Mouse (Mus musculus): ENCODE results near the gene Senp2.

GRCm38 (mm10) chr16:22091255-22091783 lies 82.0 kb downstream of the Senp2 start:
- TF ChIP-seq CTCF (IDR thresholded peaks at IDR 0.05; ENCODE audit: borderline replicate concordance, insufficient read depth, low read depth, low read length) (no peak), POLR2A (IDR thresholded peaks at IDR 0.05; ENCODE audit: borderline replicate concordance, insufficient read depth, low read length) (no peak)
